Mouse (Mus musculus) heart, adult 18-20 months (tissue): ENCODE measurements around the gene Fam110a. TPM values are rescaled to one million over a fixed set of nuclear protein-coding genes. Genes with fewer than 3 reads are reported as not detected.
A peak's percentile ranks its signal among the peaks of the same experiment; 100 is the strongest.

ENCODE experiments used
- DNase-seq, 2 experiments: peaks; one replicate each; pipeline ENCODE4 v3.0.0; 2021 to 2022; ENCODE audit warnings: mixed read lengths in 1 of 2
- long read RNA-seq, 2 experiments: library from polyadenylated mRNA; stranded (forward); transcript quantifications; one replicate each; pipeline ENCODE4 v2.0.0; 2021
- total RNA-seq, 2 experiments: library from RNA; stranded (reverse); gene quantifications; 2 replicates each; pipeline ENCODE4 v1.2.3; 2021

Fam110a gene
- 1 to 10 TPM; 3.4 to 3.7 TPM for total RNA-seq
- long read RNA-seq, experiment 1, partial matches to known transcripts, result 2 of 5 reads
- long read RNA-seq, experiment 1, other reads (novel, unspliced or antisense), result 0 of 5 reads
- long read RNA-seq, experiment 2, partial matches to known transcripts, result 0 of 2 reads
- long read RNA-seq, experiment 2, other reads (novel, unspliced or antisense), result 0 of 2 reads

DNA sequence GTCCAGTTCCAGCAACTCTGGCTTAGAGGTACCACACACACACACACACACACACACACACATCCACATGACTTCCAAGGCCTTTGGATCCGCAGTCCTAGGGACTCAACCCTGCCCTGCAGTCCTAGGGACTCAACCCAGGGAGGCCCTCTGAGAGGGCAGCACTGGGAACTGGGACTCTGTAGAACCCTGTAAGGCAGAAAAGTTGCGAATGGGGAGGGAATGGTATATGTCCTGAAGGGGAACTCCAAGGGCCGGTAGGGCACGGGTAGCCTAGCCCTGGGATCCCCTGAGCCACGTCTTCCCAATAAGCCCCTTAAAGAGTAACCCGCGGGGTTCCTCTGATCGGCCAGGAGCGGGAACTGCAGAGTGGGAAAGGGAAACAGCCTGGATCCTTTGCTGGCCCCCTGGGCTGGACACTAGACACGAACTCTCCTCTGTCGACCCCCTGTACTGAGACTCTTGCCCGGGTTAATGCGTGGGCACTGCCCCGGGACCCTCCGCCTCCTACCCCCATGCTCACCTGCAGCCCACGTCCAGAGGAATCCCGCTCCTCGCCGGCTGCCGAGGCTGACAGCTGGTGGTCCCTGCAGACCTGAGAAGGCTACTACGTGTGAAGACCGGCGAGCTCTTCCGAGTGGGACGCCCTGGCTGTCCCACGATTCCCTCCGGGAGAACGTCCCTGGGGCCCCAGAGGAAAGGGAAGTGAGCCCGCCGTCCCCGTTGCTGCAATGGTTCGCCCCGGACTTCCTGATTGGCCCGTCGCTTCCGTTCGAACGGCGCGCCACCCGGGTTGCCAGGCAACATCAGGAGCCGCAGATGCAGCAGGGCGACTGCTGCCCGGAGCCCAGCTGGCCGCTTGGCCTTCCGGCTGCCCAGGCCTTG lies at the start of gene Fam110a:
Fam110a (minus strand) TSS at position 750 of the 885 bp plus-strand sequence.
- peak; percentile 96 for DNase-seq

DNA sequence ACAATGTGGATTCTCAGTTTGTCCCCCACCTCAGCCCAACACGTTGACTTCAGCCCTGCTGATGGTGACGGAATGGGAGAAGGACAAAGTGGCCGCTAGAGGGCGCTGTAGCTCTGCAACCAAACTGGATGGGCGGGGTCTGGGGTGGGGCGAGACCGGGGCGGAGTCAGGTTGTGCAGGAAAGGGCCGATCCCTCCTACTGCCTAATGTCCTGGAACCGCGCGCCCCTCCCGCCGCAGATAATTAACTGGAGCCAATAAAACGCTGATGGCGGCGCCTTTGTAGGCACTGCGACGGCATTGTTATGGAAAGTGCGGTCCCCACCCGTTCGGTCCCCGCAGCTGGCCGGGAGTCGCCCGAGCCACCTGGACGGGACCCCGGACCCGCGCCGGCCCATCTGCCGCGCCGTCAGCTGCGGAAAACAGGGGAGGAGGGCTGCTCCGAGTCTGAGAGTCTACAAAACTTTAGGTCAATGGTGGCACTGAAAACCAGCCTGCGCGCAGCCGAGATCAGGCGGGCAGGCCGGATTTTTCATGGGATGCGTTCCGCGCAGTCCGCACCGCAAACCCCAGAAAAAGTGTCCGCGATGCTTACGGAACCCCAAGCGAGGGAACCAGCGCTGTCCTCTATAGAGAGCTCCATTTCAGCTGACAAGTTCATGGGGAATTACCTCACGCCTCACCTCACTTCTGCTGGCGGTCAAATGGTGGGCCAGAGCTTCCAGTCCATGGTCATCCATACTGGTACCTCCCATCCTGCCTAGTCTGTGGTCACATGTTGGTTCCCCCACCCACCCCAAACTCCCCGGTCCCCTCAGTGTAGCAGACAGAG lies 49.4 kb upstream of the Fam110a start:
- DNase-seq, result peak; percentile 87 to 89

DNA sequence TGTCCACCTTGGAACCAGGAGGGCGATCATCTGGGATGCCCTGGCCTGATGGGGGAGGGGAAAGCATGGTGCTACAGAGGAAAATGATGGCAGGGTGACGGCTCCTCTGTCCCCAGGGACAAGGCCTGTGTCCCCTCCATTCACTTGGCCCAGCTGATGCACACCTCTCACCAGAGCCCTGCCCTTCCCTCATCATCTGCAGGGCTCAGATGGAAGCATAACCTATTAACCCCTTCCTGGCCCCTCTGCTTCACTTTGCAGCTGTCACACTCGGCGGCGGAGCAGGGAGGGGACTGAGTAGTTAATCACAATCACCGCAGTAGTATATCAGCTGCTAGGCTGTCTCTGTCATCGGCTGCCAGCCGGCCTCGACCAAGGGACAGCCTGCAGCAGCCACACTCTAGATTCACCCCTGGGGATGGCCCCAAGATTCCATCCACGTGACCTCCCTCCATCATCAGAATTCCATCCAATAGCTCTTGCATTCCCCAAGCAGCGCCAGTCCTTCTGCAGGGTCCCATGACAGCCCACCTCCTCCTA lies 44.9 kb upstream of the Fam110a start:
- no peak for DNase-seq

DNA sequence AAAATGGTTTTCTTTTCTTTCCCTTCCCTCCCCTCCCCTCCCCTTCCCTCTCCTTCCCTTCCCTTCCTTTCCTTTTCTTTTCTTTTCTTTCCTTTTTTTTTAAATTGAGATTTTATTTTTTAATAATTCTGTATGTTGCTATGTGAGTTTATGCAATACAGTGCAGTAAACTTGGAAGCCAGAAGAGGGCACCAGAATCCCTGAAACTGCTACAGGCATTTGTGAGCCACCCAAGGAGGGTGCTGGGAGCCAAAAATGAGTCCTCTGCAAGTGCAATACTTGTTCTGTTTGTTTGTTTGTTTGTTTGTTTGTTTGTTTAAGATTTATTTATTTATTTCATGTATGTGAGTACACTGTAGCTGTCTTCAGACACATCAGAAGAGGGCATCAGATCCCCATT lies 42.0 kb upstream of the Fam110a start:
- no peak for DNase-seq

DNA sequence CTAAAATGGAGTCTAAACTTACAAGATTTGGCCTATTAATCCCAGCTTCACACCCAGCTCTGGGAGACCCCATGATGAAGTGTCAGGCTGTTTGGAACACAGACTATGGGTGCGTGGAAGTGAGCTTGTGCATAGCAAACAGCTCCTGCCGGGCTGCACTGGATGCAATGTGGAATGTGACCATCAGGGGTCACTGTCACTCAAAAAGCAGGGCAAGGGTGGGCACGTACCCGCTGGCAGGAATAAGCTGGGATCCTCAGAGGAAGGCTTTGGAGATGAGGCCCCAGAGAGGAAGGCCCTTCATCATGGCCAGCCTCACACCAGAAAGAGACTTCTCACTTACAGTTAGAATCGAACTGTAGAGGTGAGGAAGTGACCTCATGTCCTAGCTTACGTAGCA lies 40.2 kb upstream of the Fam110a start:
- DNase-seq, result peak; percentile 25 to 71

DNA sequence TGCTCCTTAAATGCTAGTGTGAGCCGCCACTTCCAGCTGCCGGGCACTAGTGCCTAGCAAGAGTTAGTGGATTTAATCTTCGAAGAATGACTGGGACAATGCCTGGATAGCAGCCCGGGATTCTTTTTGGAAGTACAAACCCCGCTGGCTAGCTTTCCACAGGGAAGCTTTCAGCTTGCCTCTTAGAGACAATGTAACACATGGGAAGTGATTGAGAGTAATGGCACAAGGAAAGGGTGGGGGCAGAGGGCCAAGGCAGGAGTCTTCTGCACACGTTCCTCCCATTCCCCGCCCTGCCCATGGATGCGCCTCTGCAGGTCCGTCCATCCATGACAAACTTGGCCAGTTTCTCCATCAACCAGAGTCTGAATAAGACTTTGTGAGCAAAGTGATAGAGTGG lies 36.6 kb upstream of the Fam110a start:
- no peak for DNase-seq

DNA sequence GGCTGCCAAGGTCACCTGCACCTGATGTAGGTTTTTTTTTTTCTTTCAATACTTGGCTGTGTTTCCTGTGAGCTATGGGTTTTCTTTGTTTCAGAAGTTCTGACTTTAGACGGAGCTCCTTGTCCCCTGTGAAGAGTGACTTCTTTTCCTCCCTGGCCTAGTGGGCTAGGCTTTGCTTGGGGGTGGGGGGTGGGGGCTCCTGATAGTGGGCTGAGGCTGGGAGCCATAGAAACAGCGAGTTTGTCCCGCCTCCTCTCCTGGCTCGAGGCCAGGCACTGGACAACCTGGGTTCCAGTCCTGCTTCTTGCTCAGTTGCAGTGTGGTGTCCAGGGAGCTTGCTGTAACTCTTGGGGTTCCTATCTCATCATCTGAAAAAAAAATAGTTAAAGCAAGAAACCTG lies 36.0 kb upstream of the Fam110a start:
- no peak for DNase-seq

DNA sequence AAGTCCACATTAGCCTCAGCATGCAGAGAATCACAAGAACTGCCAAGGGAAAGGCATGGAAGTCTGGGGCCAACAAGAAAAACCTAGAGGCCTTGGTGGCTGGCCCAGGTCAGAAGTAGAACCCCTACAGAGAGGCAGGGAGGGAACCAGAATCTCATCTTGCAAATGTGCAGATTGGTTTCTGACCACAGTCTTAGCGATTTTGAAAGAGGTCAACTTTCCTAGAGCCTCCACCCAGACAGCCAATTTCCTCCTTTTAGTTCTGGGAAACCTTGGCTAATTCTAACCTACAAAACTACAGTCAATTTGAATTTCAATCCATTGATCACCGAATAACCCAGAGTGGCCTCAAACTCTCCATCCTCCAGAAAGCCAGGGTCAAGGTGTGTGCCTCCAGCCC lies 32.7 kb upstream of the Fam110a start:
- DNase-seq, result no peak

DNA sequence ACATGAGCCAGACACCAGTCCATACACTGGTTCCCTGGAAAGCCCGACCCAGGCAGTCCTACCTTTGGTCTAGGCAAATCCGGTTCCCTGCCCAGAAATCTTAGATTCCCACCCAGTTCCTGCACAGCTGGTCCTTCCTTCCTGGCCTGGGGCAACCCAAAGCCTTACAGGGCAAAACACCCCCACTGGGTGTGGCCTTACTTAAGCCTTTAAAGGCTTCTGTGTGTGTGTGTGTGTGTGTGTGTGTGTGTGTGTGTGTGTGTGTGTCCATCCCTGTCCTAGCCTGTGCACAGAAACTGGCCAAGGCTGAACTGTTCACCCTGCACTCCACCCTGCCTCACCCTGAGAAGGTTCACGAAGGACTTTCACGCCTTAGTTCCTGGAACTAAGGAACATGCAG lies 32.2 kb upstream of the Fam110a start:
- peak; percentile 41 to 73 for DNase-seq

DNA sequence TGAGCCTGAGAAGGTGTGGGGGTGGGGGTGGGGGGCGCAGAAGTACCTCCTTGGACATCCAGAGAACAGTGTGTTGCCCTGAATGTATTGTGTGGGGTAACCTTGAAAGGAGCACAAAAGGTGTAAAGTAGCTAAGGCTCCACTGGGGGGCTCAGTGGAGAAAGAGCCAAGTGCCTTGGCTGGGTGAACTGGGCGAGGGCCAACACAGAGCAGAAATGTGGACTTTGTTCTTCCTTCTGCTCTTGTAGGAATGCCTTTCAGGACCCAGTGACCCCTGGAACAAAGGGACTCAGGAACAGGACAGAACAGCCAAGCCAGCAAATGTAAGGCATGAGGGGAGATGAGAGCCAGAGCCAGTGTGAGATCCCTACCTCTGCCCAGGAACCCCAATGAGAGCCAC lies 31.7 kb upstream of the Fam110a start:
- peak in 1 of 2 experiments; percentile 34 for DNase-seq

DNA sequence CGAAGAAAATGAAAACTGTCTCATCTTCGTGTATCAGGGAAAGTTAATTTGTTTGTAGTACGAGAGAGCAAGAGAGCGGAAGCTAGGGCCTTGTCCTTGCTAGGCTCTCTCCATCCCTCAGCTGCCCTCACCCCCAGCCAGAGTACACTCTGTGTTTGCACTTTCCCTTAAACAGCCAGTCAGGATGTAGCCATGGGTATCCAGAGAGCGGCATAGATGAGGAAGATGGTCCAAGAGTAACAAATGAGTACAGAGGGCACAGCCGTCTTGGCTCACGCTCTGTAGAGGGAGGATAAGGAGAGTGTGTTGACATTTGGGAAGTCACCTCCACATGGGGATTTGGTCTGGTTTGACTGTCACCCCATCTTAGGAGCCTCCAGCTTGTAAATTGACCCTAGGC lies 30.6 kb upstream of the Fam110a start:
- no peak for DNase-seq

DNA sequence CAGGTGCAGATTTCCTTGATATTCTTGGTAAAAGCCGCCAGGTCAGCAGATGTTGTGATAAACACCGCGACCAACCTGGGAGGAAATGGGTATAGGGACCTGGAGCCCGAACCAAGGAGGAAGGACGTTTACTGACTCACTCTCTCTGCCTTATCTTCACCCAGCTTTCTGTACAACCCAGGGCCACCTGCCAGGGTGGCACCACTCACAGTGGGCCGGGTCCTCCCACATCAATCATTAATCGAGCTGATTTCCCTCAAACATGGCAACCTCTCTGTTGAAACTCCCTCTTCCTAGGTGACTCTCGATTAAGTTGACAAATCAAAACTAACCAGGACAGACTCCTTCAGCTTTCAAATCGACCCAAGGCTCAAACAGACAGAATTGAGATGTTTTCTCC lies 30.2 kb upstream of the Fam110a start:
- no peak for DNase-seq

DNA sequence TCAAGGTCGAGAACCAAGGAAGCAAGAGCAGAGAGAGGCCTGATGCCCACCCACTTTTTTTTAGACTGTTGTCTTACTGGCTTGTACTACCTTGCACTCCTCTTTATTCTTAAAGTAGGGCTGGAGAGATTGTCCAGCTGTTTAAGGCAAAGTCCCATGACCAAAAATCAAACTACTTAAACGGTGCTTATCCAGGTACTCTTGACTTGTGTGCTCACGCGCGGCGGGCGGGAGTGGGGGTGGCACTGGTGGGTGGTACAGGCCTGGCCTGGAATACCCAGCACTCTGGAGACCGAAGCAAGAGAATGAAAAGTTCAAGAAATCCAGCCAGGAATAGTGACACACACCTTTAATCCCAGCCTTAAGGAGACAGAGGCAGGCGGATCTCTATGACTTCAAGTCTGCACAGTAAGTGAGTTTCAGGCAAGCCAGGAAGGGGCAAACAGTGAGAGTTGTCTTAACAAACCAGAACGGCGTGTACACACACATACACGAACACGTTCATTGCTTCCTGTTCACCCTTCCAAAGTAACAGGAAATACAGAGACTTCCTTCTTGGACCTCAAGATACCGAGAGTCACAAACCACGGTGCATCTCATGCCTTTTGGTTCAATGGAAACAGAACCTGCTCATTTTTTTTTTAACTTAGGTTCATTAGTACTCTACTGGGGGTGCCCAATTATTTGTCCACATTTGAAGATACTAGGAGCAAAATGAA lies 29.2 kb upstream of the Fam110a start:
- no peak for DNase-seq

DNA sequence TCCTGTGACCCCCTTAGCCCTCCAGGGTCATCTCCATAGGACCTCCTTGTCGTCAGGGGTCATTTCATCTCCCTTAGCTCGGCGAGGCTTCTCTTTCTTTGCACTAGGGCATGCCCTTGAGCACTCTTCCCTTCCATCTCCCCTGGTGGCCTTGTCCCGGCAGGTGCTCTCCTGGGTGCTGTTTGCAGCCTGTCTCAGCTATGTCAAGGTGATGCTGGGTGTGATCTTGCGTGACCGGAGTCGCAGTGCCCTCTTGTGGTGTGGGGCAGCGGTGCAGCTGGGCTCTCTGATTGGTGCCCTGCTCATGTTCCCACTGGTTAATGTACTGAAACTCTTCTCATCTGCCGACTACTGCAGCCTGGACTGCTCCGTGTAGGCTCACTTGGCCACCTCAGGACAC lies 27.8 kb upstream of the Fam110a start:
- DNase-seq, result no peak

DNA sequence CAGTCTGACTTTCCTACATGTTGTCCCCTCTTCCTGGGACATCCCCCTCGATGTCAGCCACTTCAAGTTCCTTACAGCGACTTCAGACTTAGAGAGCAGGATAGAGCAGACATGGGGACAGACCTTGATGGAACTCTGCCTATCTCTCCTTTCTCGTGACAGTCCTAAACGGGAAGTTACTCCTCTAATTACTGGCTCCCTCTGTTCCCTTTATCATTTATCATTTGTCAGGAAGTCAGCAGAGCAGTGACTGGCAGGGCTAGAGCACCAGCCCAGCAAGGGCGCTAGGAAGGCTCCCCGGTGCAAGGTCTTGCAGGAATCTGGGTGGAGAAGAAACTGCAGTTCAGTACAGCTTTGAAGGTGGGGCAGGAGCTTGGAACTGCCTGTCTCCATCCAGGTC lies 22.5 kb upstream of the Fam110a start:
- no peak for DNase-seq

DNA sequence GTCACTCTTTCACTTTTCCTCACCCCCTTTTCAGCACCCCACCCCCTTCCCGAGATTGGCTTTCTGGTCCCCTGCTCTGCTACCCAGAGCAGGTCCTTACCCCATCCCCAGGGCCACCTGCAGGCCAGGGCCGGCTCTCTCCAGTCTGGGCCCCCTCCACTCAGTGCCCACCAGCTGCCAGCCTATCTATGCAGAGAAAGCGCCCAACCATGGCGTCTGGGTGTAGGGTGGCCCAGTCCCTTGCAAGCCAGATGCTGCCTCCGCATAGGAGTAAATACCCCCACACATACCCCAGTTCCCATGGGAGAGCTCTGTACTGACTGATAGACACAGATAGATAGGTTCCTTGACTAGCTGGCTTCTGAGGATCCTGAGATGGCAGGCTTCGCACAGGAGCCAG lies 20.7 kb upstream of the Fam110a start:
- no peak for DNase-seq

DNA sequence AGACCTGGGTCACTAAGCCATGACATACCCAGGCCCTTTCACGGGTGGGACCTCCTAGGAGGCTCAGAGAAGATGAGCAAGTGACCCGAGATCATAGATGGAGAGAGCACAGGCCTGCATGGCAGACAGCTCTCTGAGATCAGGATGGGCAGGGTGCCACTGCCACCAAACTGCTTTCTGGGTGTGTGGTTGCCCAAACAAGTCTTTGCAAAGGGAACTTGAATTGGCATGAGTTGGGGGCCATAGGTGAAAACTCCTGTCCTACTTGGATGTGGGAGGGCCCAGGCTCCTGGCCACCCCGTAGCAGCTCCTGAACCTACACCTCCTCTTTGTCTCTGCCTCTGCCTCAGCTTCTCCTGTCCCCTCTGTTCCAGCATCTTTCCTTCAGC lies 20.3 kb upstream of the Fam110a start:
- DNase-seq, result no peak

DNA sequence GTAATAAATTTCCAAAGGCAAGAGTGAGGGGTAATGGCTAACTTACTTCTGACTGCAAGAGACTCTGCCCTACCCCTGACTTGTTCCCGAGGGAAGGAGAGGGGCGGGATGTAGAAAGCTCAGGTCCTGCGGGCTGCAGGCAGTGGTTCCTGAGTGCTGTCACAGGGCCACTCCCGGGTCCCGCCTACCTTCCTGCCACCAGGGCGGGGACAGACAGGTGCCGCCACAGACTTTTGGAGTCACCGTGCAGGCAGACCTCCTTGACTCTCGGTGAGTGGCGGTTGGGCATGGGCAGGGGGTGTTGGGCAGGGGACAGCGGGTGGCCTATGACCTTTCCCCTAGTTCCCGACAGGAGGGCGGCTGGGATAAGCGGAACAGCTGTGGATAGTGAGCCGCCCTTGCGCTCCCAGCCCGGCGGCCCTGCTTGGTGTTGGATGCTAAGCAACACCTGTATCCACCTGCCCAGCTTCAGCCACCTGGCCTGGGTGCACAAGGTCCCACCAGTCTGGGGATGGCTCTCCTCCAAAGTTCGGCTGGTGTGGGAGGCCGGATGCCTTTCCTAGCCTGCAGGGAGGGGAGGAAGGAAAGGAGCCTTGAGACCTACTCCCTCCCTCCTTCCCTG lies 19.8 kb upstream of the Fam110a start:
- peak in 1 of 2 experiments; percentile 21 for DNase-seq

DNA sequence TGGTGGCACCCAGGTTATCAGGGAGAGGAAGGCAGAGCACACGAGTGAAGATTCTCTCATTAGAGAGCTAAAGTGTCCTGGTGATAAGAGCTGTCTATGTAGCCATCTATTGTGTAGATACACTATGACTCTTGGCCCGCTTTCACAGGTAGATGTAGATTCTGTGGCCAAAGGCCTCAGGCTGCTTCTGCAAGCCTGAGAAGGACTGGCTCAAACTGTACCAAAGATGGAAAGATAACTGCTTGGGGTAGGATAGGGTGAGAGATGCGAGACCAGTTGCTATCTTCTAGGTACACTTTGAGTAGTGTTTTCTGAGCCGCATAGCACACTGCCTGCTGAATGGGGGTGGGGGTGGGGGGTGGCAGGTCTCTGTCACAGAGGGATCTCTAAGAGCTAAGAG lies 18.9 kb upstream of the Fam110a start:
- no peak for DNase-seq

DNA sequence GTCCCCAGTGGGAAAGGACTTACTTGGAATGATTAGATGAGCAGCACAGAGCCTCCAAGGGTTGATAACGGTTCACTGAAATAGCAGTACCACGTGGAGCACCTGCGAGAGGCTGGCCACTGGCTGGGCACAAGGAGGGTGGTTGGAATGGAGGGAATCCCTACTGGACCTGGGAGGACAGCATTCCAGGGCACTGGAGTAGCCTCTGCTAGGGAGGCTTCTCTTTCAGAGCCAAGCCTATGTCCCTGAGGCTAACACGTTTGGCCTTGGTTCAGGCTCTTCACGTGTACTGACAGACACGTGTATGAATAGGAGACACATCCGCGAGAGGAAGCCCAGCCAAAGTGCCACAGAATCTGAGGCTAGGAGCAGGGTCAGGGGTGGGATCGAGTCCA lies 18.5 kb upstream of the Fam110a start:
- peak in 1 of 2 experiments; percentile 20 for DNase-seq

DNA sequence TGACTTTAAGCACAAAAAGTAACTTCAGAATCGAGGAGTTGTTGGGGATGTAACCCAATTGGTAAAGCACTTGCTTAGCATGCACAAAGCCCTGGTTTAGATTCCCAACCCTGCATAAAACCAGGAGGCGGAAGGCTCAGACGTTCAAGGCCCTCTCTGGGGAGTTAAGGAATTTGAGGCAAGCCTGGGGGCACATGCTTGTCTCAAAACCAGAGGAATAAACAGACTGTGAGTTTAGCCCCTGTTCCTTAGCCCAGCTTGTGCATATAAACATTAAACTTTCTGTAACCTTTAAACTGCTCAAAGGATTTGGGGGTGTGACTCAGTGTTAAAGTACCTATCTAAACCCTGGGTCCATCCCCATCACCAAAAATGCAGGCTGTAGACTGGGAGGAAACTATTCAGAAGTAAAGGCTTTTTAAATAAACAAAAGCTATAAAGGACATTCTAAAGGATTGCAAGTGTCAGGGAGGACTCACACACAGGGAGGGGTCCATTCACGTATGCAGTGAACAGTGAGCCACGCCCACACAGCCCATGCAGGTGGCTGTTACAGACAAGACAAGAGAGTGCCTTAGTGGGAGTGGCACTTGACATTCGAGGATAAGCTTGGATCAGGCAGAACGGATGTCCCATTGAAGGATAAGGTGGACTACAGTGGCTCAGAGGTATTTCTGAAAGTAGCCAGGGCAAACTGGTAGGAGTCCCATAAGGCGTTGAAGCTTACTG lies 17.9 kb upstream of the Fam110a start:
- no peak for DNase-seq
